Mouse (Mus musculus): ENCODE results near the gene Ring1. TPM values are rescaled to one million over a fixed set of nuclear protein-coding genes. Genes with fewer than 3 reads are reported as not detected.

The Ring1 gene
- total RNA-seq (2015; ENCODE audit: low replicate concordance) (1.9 and 9.2 TPM in 2 replicates), total RNA-seq (2017; ENCODE audit: low replicate concordance) (2.0 and 2.8 TPM in 2 replicates)

DNA sequence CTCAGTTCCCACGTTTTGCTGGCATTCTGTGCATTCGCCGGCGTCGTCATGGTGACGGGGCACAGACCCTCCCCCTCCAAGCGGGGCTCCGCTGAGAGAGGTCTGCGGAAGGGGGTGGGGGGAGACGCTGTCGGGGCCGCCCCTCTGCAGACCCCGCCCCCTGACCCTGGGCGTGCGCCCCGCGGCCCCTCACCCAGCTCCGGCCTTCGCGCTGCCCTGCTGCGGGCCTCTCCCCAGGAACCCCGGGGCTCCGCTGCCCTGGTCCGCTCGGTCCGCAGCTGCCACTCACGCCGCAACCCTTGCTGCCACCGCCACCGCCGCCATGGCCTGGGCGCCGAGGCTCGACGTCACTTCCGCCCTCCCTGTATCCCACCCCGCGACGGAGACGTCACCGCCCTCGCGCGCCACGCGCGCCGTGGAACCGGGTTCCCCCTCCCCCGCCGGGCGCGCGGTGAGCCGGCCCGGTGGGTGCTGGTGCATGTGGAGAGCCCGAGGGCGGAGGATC lies at the start of gene Ring1:
Gene Ring1 (minus strand): TSS at position 364 of the 505 bp plus-strand sequence.
- peak; percentile 38; the same call in 1 of the 2 replicates for ATAC-seq (replicated peaks; ENCODE audit: low FRiP score, poor library complexity, severe bottlenecking)

DNA sequence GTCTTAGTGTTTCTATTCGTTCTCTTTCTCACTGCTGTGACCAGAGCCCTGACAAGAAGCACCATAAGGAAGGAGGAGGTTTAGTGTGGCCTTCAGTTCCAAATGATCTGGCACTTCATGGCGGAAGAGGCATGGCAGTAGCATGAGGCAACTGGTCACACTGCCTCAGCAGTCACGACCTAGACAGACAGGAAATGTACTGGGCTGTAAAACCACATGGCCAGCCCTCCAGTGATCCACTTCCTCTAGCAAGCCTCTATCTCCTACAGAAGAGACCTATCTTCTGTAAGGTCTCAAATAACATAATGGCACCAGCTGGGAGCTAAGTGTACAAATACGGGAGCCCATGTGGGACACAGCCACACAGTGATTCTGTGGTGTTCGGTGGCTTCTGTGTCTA lies 47.6 kb upstream of the Ring1 start:
- ATAC-seq (replicated peaks; ENCODE audit: low FRiP score, poor library complexity, severe bottlenecking) = no peak

DNA sequence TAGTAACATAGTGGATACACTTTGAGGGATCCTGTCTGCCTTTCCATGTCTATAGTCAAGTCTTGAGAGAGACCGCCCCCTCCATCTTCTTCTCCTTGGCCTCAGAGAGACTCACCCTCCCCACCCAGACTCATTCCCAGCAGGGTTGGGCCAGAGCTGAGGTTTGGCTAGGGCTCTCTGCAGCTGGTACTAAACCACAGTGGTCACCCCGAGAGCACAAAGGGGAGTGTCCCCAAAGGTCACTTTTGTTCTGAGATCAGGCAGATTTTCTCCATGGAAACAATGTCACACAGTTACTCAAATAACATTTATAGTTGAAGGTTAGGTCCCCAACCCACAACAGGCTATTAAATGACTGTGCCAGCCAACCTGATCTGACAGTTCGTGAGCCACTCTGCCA lies 44.4 kb upstream of the Ring1 start:
- no peak for ATAC-seq (replicated peaks; ENCODE audit: low FRiP score, poor library complexity, severe bottlenecking)

DNA sequence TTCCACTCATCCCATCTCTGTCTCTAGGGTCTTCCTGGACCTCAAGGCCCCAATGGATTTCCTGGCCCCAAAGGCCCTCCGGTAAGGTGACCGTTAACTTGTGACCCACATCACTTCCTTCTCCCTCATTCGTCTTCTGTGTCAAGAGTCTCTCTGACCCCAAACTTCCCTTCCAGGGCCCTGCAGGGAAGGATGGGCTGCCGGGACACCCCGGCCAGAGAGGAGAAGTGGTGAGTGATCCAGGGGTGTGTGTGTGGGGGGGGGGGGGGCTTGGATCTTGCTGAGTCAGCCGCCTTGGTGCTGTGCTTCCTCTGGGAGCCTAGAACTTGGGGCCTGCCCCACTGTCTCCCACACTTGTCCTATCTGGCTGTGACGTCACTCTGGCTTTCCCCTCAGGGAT lies 32.7 kb upstream of the Ring1 start:
- ATAC-seq (replicated peaks; ENCODE audit: low FRiP score, poor library complexity, severe bottlenecking) = no peak

DNA sequence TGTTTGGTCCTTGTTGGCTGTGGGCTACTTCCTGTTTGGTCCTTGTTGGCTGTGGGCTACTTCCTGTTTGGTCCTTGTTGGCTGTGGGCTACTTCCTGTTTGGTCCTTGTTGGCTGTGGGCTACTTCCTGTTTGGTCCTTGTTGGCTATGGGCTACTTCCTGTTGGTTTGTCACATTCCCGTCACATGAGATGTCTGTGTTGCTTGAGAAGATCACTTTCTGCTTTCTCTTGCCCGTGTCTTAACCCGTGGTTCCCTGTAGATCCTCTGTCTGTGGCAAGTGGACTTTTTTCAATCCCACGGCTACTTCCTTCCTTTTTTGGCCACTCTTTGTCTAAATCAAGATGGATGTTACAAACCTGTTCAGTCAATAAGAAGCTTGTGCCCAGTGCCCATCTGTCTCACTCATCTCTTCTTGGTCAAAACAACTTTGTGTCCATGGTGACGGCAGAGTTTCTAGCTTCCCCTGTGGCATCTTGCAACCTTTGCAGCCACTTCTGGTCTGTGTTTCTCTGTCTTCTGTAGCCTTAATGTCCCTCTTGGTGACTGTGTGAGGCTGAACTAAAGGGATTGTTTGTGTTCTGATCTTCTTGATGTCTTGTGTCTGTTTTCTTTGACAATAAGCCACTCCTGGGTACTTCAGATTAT lies 23.0 kb upstream of the Ring1 start:
- no peak for ATAC-seq (replicated peaks; ENCODE audit: low FRiP score, poor library complexity, severe bottlenecking)

DNA sequence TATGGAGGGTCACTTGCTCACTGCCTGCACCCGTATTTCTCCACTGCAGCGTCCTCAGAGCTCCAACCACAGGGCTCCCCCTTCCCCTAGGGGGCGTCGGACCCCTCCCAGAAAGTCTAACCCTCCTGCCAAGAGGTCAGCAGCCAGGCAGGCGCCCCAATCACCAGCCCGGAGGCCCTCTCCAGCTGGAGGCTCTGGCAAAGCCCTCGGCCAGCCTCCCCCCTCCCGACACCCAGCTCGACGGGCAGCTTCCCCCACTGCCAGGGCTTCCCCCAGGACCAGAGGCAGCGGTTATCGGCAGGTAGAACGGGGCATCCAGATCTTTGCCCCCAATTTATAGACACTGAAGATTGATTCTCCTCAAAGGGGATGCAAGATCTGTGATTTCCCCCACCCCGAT lies 21.5 kb upstream of the Ring1 start:
- ATAC-seq (replicated peaks; ENCODE audit: low FRiP score, poor library complexity, severe bottlenecking) = no peak

DNA sequence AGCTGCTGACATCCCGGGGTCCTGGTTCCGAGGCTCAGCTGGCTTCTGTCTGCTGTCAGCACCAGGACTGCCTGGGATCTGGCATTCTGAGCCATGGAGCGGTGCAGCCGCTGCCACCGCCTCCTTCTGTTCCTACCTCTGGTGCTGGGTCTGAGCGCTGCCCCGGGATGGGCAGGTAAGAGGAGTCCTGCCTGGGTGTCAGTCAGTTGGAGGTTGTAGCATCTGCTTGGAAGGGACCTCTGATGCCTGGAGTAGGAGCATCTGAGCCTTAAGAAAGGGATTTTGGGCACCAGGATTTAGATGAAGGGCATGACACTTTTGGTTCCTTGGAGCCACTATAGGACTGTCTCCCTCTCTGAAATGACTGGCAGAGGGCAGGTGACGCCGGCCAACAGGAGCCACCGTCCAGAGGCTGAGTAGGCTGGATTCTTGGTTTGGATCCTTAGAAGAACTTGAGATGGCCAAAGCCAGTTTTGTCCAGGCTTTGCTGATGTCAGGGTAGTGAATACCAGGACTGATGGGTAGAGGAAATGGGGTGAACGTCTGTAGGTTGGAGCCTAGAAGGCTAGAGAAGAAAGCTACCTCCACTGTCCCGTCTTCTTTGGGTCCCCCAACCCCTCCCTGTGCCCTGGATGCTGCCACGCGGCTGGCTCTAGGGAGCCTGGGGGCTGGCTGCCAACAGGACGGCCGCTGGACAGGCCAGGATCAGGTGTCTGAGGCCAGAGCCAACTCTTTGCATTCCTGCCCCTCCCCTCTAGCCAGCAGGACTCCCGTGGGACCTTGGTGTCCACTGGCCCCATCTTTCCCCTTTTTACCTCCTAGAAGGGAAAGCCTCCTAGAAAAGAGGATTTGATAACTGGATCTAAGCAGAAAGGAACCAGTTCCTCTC lies 15.3 kb upstream of the Ring1 start:
- no peak for ATAC-seq (replicated peaks; ENCODE audit: low FRiP score, poor library complexity, severe bottlenecking)

DNA sequence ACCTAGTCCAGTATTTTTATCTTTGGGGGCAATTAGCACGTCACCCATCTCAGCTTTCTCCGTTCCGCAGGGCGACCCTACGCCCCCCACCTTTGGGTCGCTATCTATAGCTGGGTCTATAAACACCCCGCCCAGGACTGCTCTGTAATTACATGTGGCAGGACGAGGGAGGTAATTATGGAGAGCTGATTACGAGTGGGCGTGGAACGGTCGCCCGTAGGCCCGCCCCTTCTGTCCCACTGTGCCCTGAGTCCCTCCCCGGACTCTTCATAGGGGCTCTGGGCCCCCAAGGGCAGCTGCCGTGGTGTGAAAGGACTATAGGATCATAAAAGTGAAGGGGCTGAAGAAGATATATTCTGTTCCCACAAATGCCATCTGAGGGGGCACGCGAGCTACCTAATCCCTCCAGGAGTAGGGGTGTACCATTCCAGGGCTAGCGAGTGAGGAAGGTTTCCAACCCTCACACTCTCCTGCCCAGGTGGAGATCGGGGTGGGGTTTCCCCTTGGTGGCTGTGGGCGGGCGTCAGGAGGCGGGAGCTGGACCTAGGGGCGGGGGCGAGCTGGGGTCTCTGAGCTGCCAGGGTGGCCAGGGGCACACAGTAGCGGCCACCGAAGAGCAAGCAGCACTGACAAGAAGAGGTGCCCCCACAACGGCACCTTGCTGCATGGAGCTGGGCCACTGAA lies 14.5 kb upstream of the Ring1 start, which contains the start of gene Col11a2:
Gene Col11a2 (plus strand): TSS at position 560 of the 684 bp plus-strand sequence.
- no peak for ATAC-seq (replicated peaks; ENCODE audit: low FRiP score, poor library complexity, severe bottlenecking)

DNA sequence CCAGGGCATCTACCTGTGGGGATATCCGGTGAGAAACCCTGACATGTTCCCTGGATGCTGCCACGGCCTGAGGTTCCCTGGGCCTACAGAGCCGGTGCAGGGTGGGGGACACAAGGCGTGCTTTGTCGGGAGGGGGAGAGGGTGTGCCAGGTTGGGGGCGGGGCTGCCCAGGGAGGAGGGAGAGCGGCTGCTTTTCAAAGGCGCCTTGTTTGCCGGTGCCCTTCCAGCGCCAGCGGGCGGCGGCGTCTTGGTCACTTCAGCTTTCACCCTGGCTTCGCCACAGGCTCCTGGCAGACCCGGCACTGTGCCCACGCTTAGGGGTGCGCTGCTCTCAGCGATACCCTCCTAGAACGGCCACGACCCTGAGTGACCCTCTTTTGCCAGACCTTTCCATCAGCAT lies 14.0 kb upstream of the Ring1 start:
- ATAC-seq (replicated peaks; ENCODE audit: low FRiP score, poor library complexity, severe bottlenecking) = no peak

DNA sequence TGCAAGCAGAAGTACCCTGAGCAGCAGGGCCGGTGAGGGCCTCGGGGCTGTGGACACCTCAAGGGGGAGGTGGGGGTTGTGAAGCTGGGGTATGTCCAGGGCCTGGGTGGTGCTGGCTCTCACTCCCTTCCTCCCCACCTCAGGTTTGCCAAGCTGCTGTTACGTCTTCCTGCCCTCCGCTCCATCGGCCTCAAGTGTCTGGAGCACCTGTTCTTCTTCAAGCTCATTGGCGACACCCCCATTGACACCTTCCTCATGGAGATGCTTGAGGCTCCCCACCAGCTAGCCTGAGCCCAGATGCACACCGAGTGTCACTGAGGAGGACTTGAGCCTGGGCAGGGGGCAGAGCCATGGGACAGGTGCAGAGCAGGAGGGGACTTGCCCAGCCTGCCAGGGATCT lies 12.8 kb upstream of the Ring1 start:
- ATAC-seq (replicated peaks; ENCODE audit: low FRiP score, poor library complexity, severe bottlenecking) = no peak

DNA sequence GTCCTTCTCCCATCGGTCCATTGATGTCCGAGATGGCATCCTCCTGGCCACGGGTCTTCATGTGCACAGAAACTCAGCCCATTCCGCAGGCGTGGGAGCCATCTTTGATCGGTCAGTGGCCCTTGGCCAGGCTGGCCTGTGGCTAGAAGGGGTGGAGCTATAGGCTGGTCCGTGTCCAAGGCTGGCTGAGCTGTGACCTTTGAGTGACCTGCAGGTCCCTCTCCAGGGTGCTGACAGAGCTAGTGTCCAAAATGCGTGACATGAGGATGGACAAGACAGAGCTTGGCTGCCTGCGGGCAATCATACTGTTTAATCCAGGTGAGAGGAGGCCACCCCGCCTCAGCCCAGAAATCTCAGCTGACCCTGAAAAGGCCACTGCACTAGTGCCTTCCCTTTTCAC lies 12.2 kb upstream of the Ring1 start:
- ATAC-seq (replicated peaks; ENCODE audit: low FRiP score, poor library complexity, severe bottlenecking) = no peak

DNA sequence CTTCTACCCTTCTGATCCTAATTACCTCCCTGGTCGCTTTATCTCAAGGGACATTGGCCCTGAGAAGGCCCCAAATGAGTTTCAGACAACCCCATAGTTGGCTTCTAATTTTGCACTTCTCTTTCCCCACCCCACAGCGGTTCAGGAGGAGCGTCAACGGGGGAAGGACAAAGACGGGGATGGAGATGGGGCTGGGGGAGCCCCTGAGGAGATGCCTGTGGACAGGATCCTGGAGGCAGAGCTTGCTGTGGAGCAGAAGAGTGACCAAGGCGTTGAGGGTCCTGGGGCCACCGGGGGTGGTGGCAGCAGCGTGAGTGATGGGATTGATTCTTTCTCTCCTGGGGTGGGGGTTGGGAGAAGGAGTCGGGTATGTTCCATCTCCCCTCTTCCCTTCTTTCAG lies 11.0 kb upstream of the Ring1 start:
- no peak for ATAC-seq (replicated peaks; ENCODE audit: low FRiP score, poor library complexity, severe bottlenecking)

DNA sequence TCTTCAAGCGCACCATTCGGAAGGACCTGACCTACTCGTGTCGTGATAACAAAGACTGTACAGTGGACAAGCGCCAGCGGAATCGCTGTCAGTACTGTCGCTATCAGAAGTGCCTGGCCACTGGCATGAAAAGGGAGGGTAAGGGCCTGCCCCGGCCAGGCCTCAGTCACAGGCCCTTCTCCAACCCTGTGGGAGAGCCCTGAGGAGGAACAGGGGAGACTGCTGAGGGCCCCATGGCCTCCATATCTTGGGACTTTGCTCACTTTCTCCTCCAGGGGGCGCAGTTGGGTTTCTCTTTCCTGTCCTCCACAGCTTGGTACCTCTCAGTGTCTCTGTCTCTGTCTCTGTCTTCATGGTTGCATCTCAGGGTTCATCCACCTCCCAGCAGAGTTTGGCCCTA lies 9.6 kb upstream of the Ring1 start:
- peak; percentile 36; the same call in 1 of the 2 replicates for ATAC-seq (replicated peaks; ENCODE audit: low FRiP score, poor library complexity, severe bottlenecking)

DNA sequence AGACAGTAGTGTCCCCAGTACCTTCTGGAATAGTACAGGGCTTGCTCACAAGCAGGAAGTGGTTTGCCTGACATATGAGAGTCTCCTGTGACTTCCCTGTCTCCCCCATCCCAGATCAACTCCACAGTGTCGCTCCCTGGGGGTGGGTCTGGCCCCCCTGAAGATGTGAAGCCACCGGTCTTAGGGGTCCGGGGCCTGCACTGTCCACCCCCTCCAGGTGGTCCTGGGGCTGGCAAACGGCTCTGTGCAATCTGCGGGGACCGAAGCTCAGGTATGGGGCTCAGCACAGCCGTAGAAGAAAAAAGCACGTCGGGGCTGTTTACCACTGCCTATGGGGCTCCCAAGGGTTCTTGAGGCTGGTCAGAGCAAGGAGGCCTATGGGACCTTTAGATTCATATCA lies 9.0 kb upstream of the Ring1 start:
- no peak for ATAC-seq (replicated peaks; ENCODE audit: low FRiP score, poor library complexity, severe bottlenecking)

DNA sequence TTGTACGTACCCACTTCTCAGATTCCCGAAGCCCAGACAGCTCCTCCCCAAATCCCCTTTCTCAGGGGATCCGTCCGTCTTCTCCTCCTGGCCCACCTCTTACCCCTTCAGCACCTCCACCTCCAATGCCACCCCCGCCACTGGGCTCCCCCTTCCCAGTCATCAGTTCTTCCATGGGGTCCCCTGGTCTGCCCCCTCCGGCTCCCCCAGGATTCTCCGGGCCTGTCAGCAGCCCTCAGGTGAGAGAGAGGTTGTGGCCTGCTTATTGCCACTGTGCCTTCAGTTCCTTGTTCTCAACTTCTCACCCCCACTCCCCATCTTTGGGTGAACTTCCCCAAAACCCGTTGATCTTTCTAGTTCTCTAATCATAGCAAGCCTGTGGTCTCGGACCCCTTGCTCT lies 8.3 kb upstream of the Ring1 start:
- no peak for ATAC-seq (replicated peaks; ENCODE audit: low FRiP score, poor library complexity, severe bottlenecking)

DNA sequence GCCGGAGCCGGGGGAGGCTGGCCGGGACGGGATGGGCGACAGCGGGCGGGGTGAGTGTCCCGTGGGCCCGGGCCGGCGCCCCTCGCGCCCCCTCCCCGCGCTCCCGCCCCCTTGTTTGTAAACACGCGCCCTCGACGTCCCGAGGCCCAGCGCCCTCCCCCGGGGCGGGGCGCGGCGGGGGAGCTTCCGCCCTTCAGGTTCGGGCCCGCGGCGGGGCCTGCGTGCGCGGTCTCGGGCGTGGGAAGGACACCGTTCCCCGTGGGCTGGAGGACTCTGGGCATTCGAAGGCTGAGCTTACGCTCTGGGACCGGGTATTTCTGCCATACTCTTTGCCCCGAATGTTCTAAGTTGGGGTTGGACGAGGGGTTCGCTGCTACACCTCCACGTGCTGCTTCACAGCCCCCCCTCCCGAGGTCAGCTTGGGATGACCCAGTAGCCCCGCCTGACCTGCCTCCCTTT lies 7.7 kb upstream of the Ring1 start:
- peak; percentile 26; the same call in 1 of the 2 replicates for ATAC-seq (replicated peaks; ENCODE audit: low FRiP score, poor library complexity, severe bottlenecking)

DNA sequence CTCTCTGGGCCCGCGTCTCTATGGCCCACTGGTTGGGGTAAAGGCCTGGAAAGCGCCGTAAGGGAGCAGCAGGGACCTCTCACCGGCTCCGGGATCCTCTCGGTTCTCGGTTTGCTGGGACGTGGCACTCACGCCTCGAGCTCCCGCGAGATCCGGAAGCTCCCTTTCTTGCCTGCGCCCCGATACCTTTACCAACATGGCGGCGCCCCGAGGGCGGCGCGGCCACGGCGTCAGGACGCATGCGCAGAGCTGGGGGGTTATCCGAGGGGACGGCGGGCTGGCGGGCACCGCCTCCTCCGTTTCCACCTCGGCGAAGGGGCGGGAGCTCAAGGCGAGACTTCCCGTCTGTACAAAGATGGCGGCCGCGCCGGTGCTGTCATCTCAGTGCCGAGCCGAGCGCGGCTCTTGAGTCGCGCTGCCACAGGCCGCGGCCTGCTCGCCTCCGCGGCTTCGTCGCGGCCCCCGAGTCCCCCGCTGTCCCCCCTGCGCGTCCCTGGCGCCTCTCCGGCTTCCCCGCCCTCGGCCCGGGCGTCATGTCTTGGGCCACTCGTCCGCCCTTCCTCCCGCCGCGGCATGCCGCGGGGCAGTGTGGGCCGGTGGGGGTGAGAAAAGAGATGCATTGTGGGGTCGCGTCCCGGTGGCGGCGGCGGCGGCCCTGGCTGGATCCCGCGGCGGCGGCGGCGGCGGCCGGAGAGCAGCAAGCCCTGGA lies 7.1 kb upstream of the Ring1 start, which contains the start of the genes Slc39a7 and Rxrb:
Gene Slc39a7 (minus strand): TSS at position 218 of the 709 bp plus-strand sequence.
Gene Rxrb (plus strand): TSS at position 348 of the 709 bp plus-strand sequence.
- peak; percentile 78 for ATAC-seq (replicated peaks; ENCODE audit: low FRiP score, poor library complexity, severe bottlenecking)

DNA sequence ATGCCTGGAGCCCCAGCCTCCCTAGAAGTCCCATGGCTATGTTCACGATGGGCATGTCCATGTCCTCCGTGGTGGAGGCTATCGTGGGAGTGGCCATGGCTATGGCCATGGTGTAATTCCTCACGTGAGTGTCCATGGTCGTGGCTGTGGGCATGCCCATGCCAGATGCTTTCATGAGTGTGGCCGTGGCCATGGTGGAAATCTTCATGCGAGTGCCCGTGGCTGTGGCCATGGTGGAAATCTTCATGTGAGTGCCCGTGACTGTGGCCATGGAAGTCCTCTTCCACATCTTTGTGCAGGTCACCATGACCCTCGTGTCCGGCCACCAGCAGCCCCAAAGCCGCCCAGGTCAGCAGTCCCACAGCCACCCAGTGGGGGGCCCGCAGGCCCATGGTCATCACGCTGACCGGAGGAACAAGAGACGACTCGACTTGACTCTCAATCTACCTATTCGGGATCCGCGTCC lies 6.4 kb upstream of the Ring1 start:
- ATAC-seq (replicated peaks; ENCODE audit: low FRiP score, poor library complexity, severe bottlenecking) = peak; percentile 4

DNA sequence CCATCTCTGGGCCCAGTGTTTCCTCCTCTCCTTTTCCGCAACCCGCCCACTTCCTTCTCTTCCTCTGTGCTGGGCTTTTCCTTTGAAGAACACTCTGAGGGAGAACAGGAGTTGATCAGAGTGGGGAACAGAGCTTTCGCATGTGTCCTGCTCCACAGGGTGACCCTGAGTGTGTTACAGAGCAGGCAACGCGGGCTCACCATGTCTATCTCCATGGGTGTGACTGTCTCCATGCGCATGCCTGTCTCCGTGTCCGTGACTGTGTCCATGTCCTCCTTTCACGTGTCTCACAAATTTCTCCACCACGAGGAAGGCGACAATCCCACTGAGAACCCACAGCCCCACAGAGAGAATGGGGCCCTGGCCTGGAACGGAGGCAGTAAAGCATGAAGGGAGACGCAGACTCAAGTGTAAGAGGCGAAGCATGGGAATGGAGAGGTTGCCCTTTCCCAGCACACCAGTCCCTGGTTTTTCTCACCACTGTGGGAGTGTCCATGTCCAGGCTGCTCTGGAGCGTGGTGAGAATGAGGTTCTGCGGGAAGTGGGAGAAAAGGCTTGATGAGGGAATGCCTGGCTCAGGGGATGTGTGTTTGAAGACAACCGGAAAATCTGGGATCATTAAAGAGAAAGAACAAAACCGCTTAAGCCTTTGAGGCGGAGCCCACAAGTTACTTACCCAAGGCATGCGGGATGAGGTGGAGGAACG lies 5.6 kb upstream of the Ring1 start:
- ATAC-seq (replicated peaks; ENCODE audit: low FRiP score, poor library complexity, severe bottlenecking) = no peak
